ENCODE assay signal across 22 mouse cellular contexts in the genomic region with DNA sequence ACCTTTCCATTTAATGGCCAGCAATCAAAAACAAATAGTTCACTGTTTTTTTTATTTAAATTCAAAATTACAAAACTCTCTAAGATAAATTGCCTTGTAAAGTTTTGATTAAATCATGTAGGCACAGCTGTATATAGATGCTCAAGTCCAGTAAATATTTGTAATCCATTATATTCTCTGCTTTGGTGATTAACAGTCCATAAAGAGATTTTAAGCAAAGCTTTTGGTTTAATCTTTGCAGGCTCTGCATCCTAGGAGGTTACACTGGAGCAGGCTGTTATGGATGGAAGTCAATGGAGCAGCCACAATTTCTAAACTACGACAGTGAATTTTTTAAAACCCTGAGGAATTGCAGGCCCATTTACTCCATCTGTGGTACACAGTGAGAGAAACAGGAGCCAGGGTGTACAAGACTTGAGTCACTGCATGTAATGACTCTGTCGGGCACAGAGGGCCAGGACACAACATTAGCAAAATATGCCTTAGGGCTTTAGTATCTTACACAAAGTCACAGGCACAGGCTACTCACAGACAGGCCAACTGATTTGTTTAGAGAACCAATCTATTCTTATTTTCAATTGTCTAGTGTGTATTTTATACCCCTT. TPM values are rescaled to one million over a fixed set of nuclear protein-coding genes. Genes with fewer than 3 reads are reported as not detected.
DNase-seq lines count a peak whose midpoint lies in the region; ATAC-seq lines count a peak whose summit lies in the region.
"Had no signal": no experiment of that assay in that cellular context is flagged by ENCODE, and none has a peak within 500 bp of the region (broad histone marks: within the 10 kb centered on the region; RNA-seq: fewer than 3 reads in every experiment).

No protein-coding gene starts in this region.

- WGBS in neural tube, embryonic 11.5 days = 58% methylated on average over 2 of the region's 2 CpGs
- 27% methylated on average over 2 of the region's 2 CpGs for WGBS in hindbrain, embryonic 14.5 days
- 51% methylated on average over 2 of the region's 2 CpGs for WGBS in midbrain, embryonic 13.5 days
- 25% methylated on average over 2 of the region's 2 CpGs for whole genome bisulfite sequencing in neural tube, embryonic 14.5 days

- no peak overlapping the region for H3K4me3 ChIP-seq in neural tube, embryonic 11.5 days (ENCODE audit: low read depth, low read length)
- no peak overlapping the region for H3K4me3 ChIP-seq in hindbrain, embryonic 14.5 days (replicated peaks; ENCODE audit: low read length)
- no peak overlapping the region for H3K4me3 ChIP-seq in midbrain, embryonic 13.5 days (replicated peaks)
- H3K4me3 ChIP-seq in neural tube, embryonic 14.5 days (ENCODE audit: low read depth, low read length) = no peak overlapping the region
- H3K4me3 ChIP-seq: embryonic facial prominence, embryonic 13.5 days; erythroblast, embryonic 14.5 days; forebrain, embryonic 13.5 days; gastrocnemius, adult 2 months; left cerebral cortex, adult 2 months; liver, embryonic 15.5 days had no signal

- peak; percentile 54; the same call in 1 of the 2 replicates for ATAC-seq in neural tube, embryonic 11.5 days (ENCODE audit: insufficient read depth, low FRiP score, low TSS enrichment)
- ATAC-seq in hindbrain, embryonic 14.5 days (ENCODE audit: low FRiP score) = peak; percentile 67; the same call in 1 of the 2 replicates
- ATAC-seq in midbrain, embryonic 13.5 days = peak; percentile 68; the same call in 1 of the 2 replicates
- peak; percentile 77; the same call in 1 of the 2 replicates for ATAC-seq in neural tube, embryonic 14.5 days (ENCODE audit: low read depth)
- ATAC-seq in CD4-positive, CD25-positive, alpha-beta regulatory T cell, adult 4 months = no peak
- ATAC-seq: forebrain, embryonic 13.5 days had no signal

- H3K36me3 ChIP-seq in neural tube, embryonic 11.5 days (ENCODE audit: control insufficient read depth, insufficient read depth, low read length) = no peaks in the 10 kb centered on the region
- no peaks in the 10 kb centered on the region for H3K36me3 ChIP-seq in hindbrain, embryonic 14.5 days (replicated peaks; ENCODE audit: control insufficient read depth, insufficient read depth)
- no peaks in the 10 kb centered on the region for H3K36me3 ChIP-seq in midbrain, embryonic 13.5 days
- H3K36me3 ChIP-seq in neural tube, embryonic 14.5 days (ENCODE audit: control insufficient read depth, insufficient read depth, low read length) = no peaks in the 10 kb centered on the region
- H3K36me3 ChIP-seq: embryonic facial prominence, embryonic 13.5 days; liver, embryonic 15.5 days had no signal

- DNase-seq in neural tube, embryonic 11.5 days (ENCODE audit: low spot score) = peak; percentile 18
- DNase-seq in neural tube, embryonic 10.5 days (ENCODE audit: extremely low spot score, low spot score) = no peak
- peak; percentile 42 for DNase-seq in hindbrain, embryonic 14.5 days (ENCODE audit: low spot score)
- DNase-seq in adrenal gland, postnatal 14 days = no peak
- DNase-seq in lung, postnatal 25 days (ENCODE audit: low spot score) = no peak
- DNase-seq: cerebellum, adult 11-12 months; cerebellum, postnatal 14 days; gastrocnemius, adult 2 months; kidney, adult 8-10 months; kidney, postnatal 10 days; liver; right cerebral cortex, postnatal 25 days; thymus, postnatal 14 days had no signal

- no peaks in the 10 kb centered on the region for H3K27me3 ChIP-seq in neural tube, embryonic 11.5 days (ENCODE audit: control insufficient read depth, insufficient read depth, low read length)
- H3K27me3 ChIP-seq in hindbrain, embryonic 14.5 days (ENCODE audit: control insufficient read depth, insufficient read depth, low read length) = no peaks in the 10 kb centered on the region
- H3K27me3 ChIP-seq in midbrain, embryonic 13.5 days = no peaks in the 10 kb centered on the region
- no peaks in the 10 kb centered on the region for H3K27me3 ChIP-seq in neural tube, embryonic 14.5 days (ENCODE audit: control insufficient read depth, insufficient read depth, low read length)
- H3K27me3 ChIP-seq: embryonic facial prominence, embryonic 13.5 days; forebrain, embryonic 13.5 days; liver, embryonic 15.5 days had no signal

- H3K4me2 ChIP-seq in neural tube, embryonic 11.5 days (ENCODE audit: low read depth) = no peak overlapping the region
- H3K4me2 ChIP-seq in hindbrain, embryonic 14.5 days (replicated peaks) = no peak overlapping the region
- H3K4me2 ChIP-seq in midbrain, embryonic 13.5 days (replicated peaks) = no peak overlapping the region
- H3K4me2 ChIP-seq in neural tube, embryonic 14.5 days (ENCODE audit: low read depth, low read length) = no peak overlapping the region
- H3K4me2 ChIP-seq: embryonic facial prominence, embryonic 13.5 days; forebrain, embryonic 13.5 days; liver, embryonic 15.5 days had no signal

- H3K27ac ChIP-seq in neural tube, embryonic 11.5 days (ENCODE audit: low read depth, low read length) = no peak overlapping the region
- H3K27ac ChIP-seq in hindbrain, embryonic 14.5 days = no peak overlapping the region
- no peak overlapping the region for H3K27ac ChIP-seq in midbrain, embryonic 13.5 days
- H3K27ac ChIP-seq in neural tube, embryonic 14.5 days (ENCODE audit: low read depth, low read length) = no peak overlapping the region
- H3K27ac ChIP-seq: embryonic facial prominence, embryonic 13.5 days; forebrain, embryonic 13.5 days; gastrocnemius, adult 2 months; left cerebral cortex, adult 2 months; liver, embryonic 15.5 days had no signal

- H3K9me3 ChIP-seq in neural tube, embryonic 11.5 days (ENCODE audit: control insufficient read depth, low read length) = no peaks in the 10 kb centered on the region
- no peaks in the 10 kb centered on the region for H3K9me3 ChIP-seq in hindbrain, embryonic 14.5 days (ENCODE audit: control insufficient read depth, low read length)
- H3K9me3 ChIP-seq in midbrain, embryonic 13.5 days = no peaks in the 10 kb centered on the region
- no peaks in the 10 kb centered on the region for H3K9me3 ChIP-seq in neural tube, embryonic 14.5 days (ENCODE audit: control insufficient read depth, low read length)
- H3K9me3 ChIP-seq: embryonic facial prominence, embryonic 13.5 days; forebrain, embryonic 13.5 days; liver, embryonic 15.5 days had no signal

- no peaks in the 10 kb centered on the region for H3K4me1 ChIP-seq in neural tube, embryonic 11.5 days (ENCODE audit: control insufficient read depth, insufficient read depth, low read length)
- 0 out of 2 replicates have a peak, but pooled peaks cover 4% of the 10 kb centered on the region for H3K4me1 ChIP-seq in hindbrain, embryonic 14.5 days (replicated peaks; ENCODE audit: control insufficient read depth, insufficient read depth, low read length)
- peaks cover 8% of the 10 kb centered on the region; the same call in 1 of the 2 replicates for H3K4me1 ChIP-seq in midbrain, embryonic 13.5 days (replicated peaks)
- H3K4me1 ChIP-seq in neural tube, embryonic 14.5 days (ENCODE audit: control insufficient read depth, insufficient read depth, low read length) = peaks cover 4% of the 10 kb centered on the region; the same call in 1 of the 2 replicates
- H3K4me1 ChIP-seq: embryonic facial prominence, embryonic 13.5 days; forebrain, embryonic 13.5 days; liver, embryonic 15.5 days had no signal

- no peak overlapping the region for H3K9ac ChIP-seq in neural tube, embryonic 11.5 days (ENCODE audit: low read length)
- H3K9ac ChIP-seq in hindbrain, embryonic 14.5 days = no peak overlapping the region
- no peak overlapping the region for H3K9ac ChIP-seq in midbrain, embryonic 13.5 days (replicated peaks)
- no peak overlapping the region for H3K9ac ChIP-seq in neural tube, embryonic 14.5 days (replicated peaks; ENCODE audit: low read depth, low read length)
- H3K9ac ChIP-seq: embryonic facial prominence, embryonic 13.5 days; forebrain, embryonic 13.5 days; liver, embryonic 15.5 days had no signal

RNA-seq across cellular contexts. Expression of gene Thsd7a, which starts 37.3 kb away (rescaled TPM):
- polyA plus RNA-seq in neural tube, embryonic 11.5 days (2014; fragmentation: Nextera tagmentation; extraction: Ambion mirVana) = 20.3 and 21.0 TPM in 2 replicates
- 27.6 and 33.4 TPM in 2 replicates for polyA plus RNA-seq in hindbrain, embryonic 14.5 days (2014; fragmentation: Nextera tagmentation; extraction: Ambion mirVana)
- 53.2 and 58.2 TPM in 2 replicates for polyA plus RNA-seq in midbrain, embryonic 13.5 days (2015; fragmentation: Nextera tagmentation; extraction: Ambion mirVana)
- 50.1 and 52.1 TPM in 2 replicates for polyA plus RNA-seq in neural tube, embryonic 14.5 days (2014; fragmentation: Nextera tagmentation; extraction: Ambion mirVana)
- under 1 TPM in 1 of 2 experiments, not detected in 1; 0.46 TPM for polyA plus RNA-seq in CD4-positive, CD25-positive, alpha-beta regulatory T cell, adult 4 months (2017; shearing (Covaris generic))
- 8.1 and 14.0 TPM in 2 replicates for total RNA-seq in adrenal gland, postnatal 14 days (2021)
- total RNA-seq: megakaryocyte progenitor cell, adult 5-6 weeks had no signal
- polyA plus RNA-seq: erythroblast, embryonic 14.5 days had no signal

Comparison
In these comparisons a context has a peak if more than half of its experiments do, and no peak if none do; other contexts are left out.
1. DNase-seq: peak in neural tube, embryonic 11.5 days (single experiment) and hindbrain, embryonic 14.5 days (single experiment); none in neural tube, embryonic 10.5 days (single experiment), adrenal gland, postnatal 14 days (single experiment) and lung, postnatal 25 days (single experiment).
2. RNA of gene Thsd7a, which starts 37.3 kb away (polyA plus RNA-seq): 53.2 to 58.2 TPM in midbrain, embryonic 13.5 days, 50.1 to 52.1 TPM in neural tube, embryonic 14.5 days, 27.6 to 33.4 TPM in hindbrain, embryonic 14.5 days and 20.3 to 21.0 TPM in neural tube, embryonic 11.5 days; 0.46 TPM in CD4-positive, CD25-positive, alpha-beta regulatory T cell, adult 4 months; every median in the first group is over 10 times any median in the second.